Mouse (Mus musculus) cerebral cortex, adult 2 months (tissue): ENCODE results near the gene Oxsm.

ENCODE experiments used
- WGBS: fragments of 180-500 bp; shearing (Covaris S2); methylation state at CpG from one replicate; pipeline ENCODE4 v1.1.7; 2018; 5-methylcytosine and 5-hydroxymethylcytosine counted together

Oxsm gene

GRCm38 (mm10) chr14:16236466-16236865 is 13.1 kb downstream of the Oxsm start:
- 69% methylated on average over 3 of the region's 3 CpGs for WGBS

- 46% methylated on average over 1 of the region's 1 CpGs for WGBS
Measured at GRCm38 (mm10) chr14:16233515-16233914, 16.1 kb downstream of the Oxsm start.

- WGBS = 63% methylated on average over 2 of the region's 2 CpGs
Measured at GRCm38 (mm10) chr14:16229395-16229794, 20.2 kb downstream of the Oxsm start.

GRCm38 (mm10) chr14:16219015-16219414 is 30.6 kb downstream of the Oxsm start:
- WGBS = 48% methylated on average over 2 of the region's 2 CpGs

- WGBS = 47% methylated on average over 3 of the region's 3 CpGs
Measured at GRCm38 (mm10) chr14:16201673-16202072, 47.9 kb downstream of the Oxsm start.

GRCm38 (mm10) chr14:16200969-16201638 is 48.5 kb downstream of the Oxsm start:
- 16% methylated on average over 8 of the region's 8 CpGs for WGBS

- 33% methylated on average over 6 of the region's 6 CpGs for WGBS
Measured at GRCm38 (mm10) chr14:16200220-16200912, 49.2 kb downstream of the Oxsm start.

- WGBS = 41% methylated on average over 4 of the region's 4 CpGs
Measured at GRCm38 (mm10) chr14:16196518-16196917, 53.1 kb downstream of the Oxsm start.

- 51% methylated on average over 1 of the region's 1 CpGs for WGBS
Measured at GRCm38 (mm10) chr14:16195486-16195885, 54.1 kb downstream of the Oxsm start.

- WGBS = 86% methylated on average over 1 of the region's 1 CpGs
Measured at GRCm38 (mm10) chr14:16194125-16194524, 55.5 kb downstream of the Oxsm start.

- WGBS = 89% methylated on average over 1 of the region's 1 CpGs
Measured at GRCm38 (mm10) chr14:16189142-16189541, 60.5 kb downstream of the Oxsm start.
